Mouse (Mus musculus): Measurements from ENCODE around the gene Slc17a9.

Gene Slc17a9

GRCm38 (mm10) chr2:180754976-180755688, 30.1 kb downstream of the Slc17a9 start:
- in situ Hi-C loops (cut with MboI), result no loop called here

GRCm38 (mm10) chr2:180755896-180756295, 30.8 kb downstream of the Slc17a9 start:
- in situ Hi-C loops (cut with MboI), result no loop called here

GRCm38 (mm10) chr2:180756786-180757185, 31.7 kb downstream of the Slc17a9 start:
- in situ Hi-C loops (cut with MboI), result no loop called here

- in situ Hi-C loops (cut with MboI), result no loop called here
These were observed 33.6 kb downstream of the Slc17a9 start for GRCm38 (mm10) chr2:180758513-180759263.

GRCm38 (mm10) chr2:180764986-180765385, 39.9 kb downstream of the Slc17a9 start:
- in situ Hi-C loops (cut with MboI), result no loop called here

- in situ Hi-C loops (cut with MboI), result no loop called here
These were observed 40.6 kb downstream of the Slc17a9 start for GRCm38 (mm10) chr2:180765713-180766112.

GRCm38 (mm10) chr2:180775223-180775622, 50.2 kb downstream of the Slc17a9 start:
- in situ Hi-C loops (cut with MboI), result loop anchor here (10.0 kb wide), 1 partner anchor 200 kb away; no protein-coding TSS in a partner anchor

GRCm38 (mm10) chr2:180775641-180776040, 50.6 kb downstream of the Slc17a9 start:
- in situ Hi-C loops (cut with MboI), result loop anchor here (10.0 kb wide), 1 partner anchor 201 kb away; no protein-coding TSS in a partner anchor

GRCm38 (mm10) chr2:180776793-180777192, 51.7 kb downstream of the Slc17a9 start, which contains the start of gene Bhlhe23:
TSS of gene Bhlhe23 (minus strand) at chr2:180776900.
- in situ Hi-C loops (cut with MboI), result loop anchor here (10.0 kb wide), 1 partner anchor 202 kb away; no protein-coding TSS in a partner anchor

- in situ Hi-C loops (cut with MboI), result loop anchor here (10.0 kb wide), 1 partner anchor 205 kb away; no protein-coding TSS in a partner anchor
These were observed 54.4 kb downstream of the Slc17a9 start for GRCm38 (mm10) chr2:180779226-180780104.

- in situ Hi-C loops (cut with MboI), result no loop called here
These were observed 55.2 kb downstream of the Slc17a9 start for GRCm38 (mm10) chr2:180780282-180780681.

GRCm38 (mm10) chr2:180786732-180787131, 61.7 kb downstream of the Slc17a9 start:
- in situ Hi-C loops (cut with MboI), result no loop called here

GRCm38 (mm10) chr2:180787566-180788232, 62.6 kb downstream of the Slc17a9 start:
- in situ Hi-C loops (cut with MboI), result no loop called here

GRCm38 (mm10) chr2:180788386-180788785, 63.3 kb downstream of the Slc17a9 start:
- in situ Hi-C loops (cut with MboI), result no loop called here

GRCm38 (mm10) chr2:180788843-180789242, 63.8 kb downstream of the Slc17a9 start:
- in situ Hi-C loops (cut with MboI), result no loop called here

GRCm38 (mm10) chr2:180791674-180792073, 66.6 kb downstream of the Slc17a9 start:
- in situ Hi-C loops (cut with MboI), result no loop called here
